Mouse (Mus musculus) MEL (cell line): ENCODE measurements around the gene Matn4. TPM values are rescaled to one million over a fixed set of nuclear protein-coding genes. Genes with fewer than 3 reads are reported as not detected.

Experiments
- DNase-seq: peaks from one replicate; pipeline ENCODE4 v3.0.0; 2011; ENCODE audit warnings: low read depth, low spot score
- H3K27ac ChIP-seq: 2 replicates; pipeline ENCODE4 v1.5.1; 2012; ENCODE audit warnings: low read depth, mild to moderate bottlenecking, control low read depth, low read length, moderate library complexity; ENCODE audit not compliant: control insufficient read depth
- H3K27me3 ChIP-seq, 2 experiments: fragments of 150-350 bp in 1 of 2; sonication (generic) in 1 of 2; 2 replicates each; pipeline ENCODE4 v1.6.1; 2012; ENCODE audit warnings: low read length in 2 of 2, mild to moderate bottlenecking in 2 of 2, improper control_type of control experiment in 1 of 2, moderate library complexity in 1 of 2; ENCODE audit not compliant: insufficient read depth in 2 of 2, control insufficient read depth in 1 of 2
- H3K36me3 ChIP-seq, 2 experiments: 2 replicates each; pipeline ENCODE4 v1.6.1; 2012 to 2014; ENCODE audit warnings: low read length in 2 of 2, improper control_type of control experiment in 1 of 2, inconsistent platforms in 1 of 2, mild to moderate bottlenecking in 1 of 2; ENCODE audit not compliant: insufficient read depth in 2 of 2, control insufficient read depth in 1 of 2
- H3K4me1 ChIP-seq, 2 experiments: fragments of 150-350 bp in 1 of 2; sonication (generic) in 1 of 2; 2 replicates each; pipeline ENCODE4 v1.6.1; 2012; ENCODE audit warnings: low read length in 2 of 2, improper control_type of control experiment in 1 of 2, mild to moderate bottlenecking in 1 of 2; ENCODE audit not compliant: insufficient read depth in 2 of 2, control insufficient read depth in 1 of 2
- H3K4me3 ChIP-seq, 2 experiments: fragments of 150-350 bp in 1 of 2; sonication (generic) in 1 of 2; 2 replicates each; pipeline ENCODE4 v1.5.1; 2012; ENCODE audit warnings: low read depth in 2 of 2, low read length in 2 of 2, mild to moderate bottlenecking in 2 of 2, moderate library complexity in 2 of 2, control low read depth in 1 of 2, improper control_type of control experiment in 1 of 2; ENCODE audit not compliant: control insufficient read depth in 1 of 2, insufficient read depth in 1 of 2
- H3K79me2 ChIP-seq: 2 replicates; pipeline ENCODE4 v1.6.1; 2012; ENCODE audit warnings: mild to moderate bottlenecking, low read length, moderate library complexity; ENCODE audit not compliant: control insufficient read depth, poor library complexity, insufficient read depth
- H3K9ac ChIP-seq: 2 replicates; pipeline ENCODE4 v1.6.1; 2012; ENCODE audit warnings: low read depth, mild to moderate bottlenecking, control low read depth, low read length, moderate library complexity; ENCODE audit not compliant: control insufficient read depth, poor library complexity, severe bottlenecking
- H3K9me3 ChIP-seq: fragments of 150-350 bp; sonication (generic); replicated peaks from 2 replicates; pipeline ENCODE4 v1.6.1; 2012; ENCODE audit warnings: mild to moderate bottlenecking, low read length, improper control_type of control experiment, moderate library complexity; ENCODE audit not compliant: insufficient read depth
- BHLHE40 ChIP-seq: IDR thresholded peaks from 2 replicates; pipeline ENCODE4 v1.6.1; 2012; ENCODE audit warnings: low read depth, mild to moderate bottlenecking, inconsistent platforms, low read length, improper control_type of control experiment, borderline replicate concordance
- CTCF ChIP-seq, 3 experiments: IDR thresholded peaks in 2 of 3; conservative IDR thresholded peaks in 1 of 3; 2 replicates each; pipeline ENCODE4 v1.5.1; 2011 to 2012; ENCODE audit warnings: low read length in 3 of 3, low read depth in 2 of 3, mild to moderate bottlenecking in 2 of 3, improper control_type of control experiment in 1 of 3, inconsistent platforms in 1 of 3, mixed read lengths in 1 of 3, moderate library complexity in 1 of 3; ENCODE audit not compliant: control insufficient read depth in 1 of 3, insufficient read depth in 1 of 3, poor library complexity in 1 of 3, severe bottlenecking in 1 of 3
- E2F4 ChIP-seq: IDR thresholded peaks from 2 replicates; pipeline ENCODE4 v1.6.1; 2011; ENCODE audit warnings: low read depth, low read length, improper control_type of control experiment, borderline replicate concordance
- ETS1 ChIP-seq: IDR thresholded peaks from 2 replicates; pipeline ENCODE4 v1.6.1; 2012; ENCODE audit warnings: low read depth, mild to moderate bottlenecking, inconsistent platforms, low read length, improper control_type of control experiment, moderate library complexity
- GATA1 ChIP-seq: IDR thresholded peaks from 2 replicates; pipeline ENCODE4 v1.6.1; 2011; ENCODE audit warnings: low read depth, low read length, improper control_type of control experiment
- KAT2A ChIP-seq: conservative IDR thresholded peaks from 2 replicates; pipeline ENCODE4 v1.6.1; 2012; ENCODE audit warnings: low read depth, low read length, improper control_type of control experiment, inconsistent platforms
- MAFK ChIP-seq: IDR thresholded peaks from 2 replicates; pipeline ENCODE4 v1.6.1; 2011; ENCODE audit warnings: low read depth, mild to moderate bottlenecking, low read length, improper control_type of control experiment, borderline replicate concordance
- MAX ChIP-seq: IDR thresholded peaks from 2 replicates; pipeline ENCODE4 v1.6.1; 2011; ENCODE audit warnings: low read length, improper control_type of control experiment
- MEF2A ChIP-seq: IDR thresholded peaks from 2 replicates; pipeline ENCODE4 v1.6.1; 2014; ENCODE audit warnings: low read depth, mild to moderate bottlenecking, inconsistent platforms, low read length, improper control_type of control experiment; ENCODE audit not compliant: poor library complexity, insufficient replicate concordance, severe bottlenecking; ENCODE audit errors: extremely low read depth
- MYC ChIP-seq: IDR thresholded peaks from 2 replicates; pipeline ENCODE4 v1.6.1; 2011; ENCODE audit warnings: low read depth, mild to moderate bottlenecking, low read length, improper control_type of control experiment, moderate library complexity
- NELFE ChIP-seq: IDR thresholded peaks from 2 replicates; pipeline ENCODE4 v1.6.1; 2011; ENCODE audit warnings: low read depth, low read length, improper control_type of control experiment
- POLR2AphosphoS5 ChIP-seq: IDR thresholded peaks from 2 replicates; pipeline ENCODE4 v1.6.1; 2012; ENCODE audit warnings: low read depth, borderline replicate concordance, mild to moderate bottlenecking, inconsistent platforms, low read length, moderate library complexity, mixed read lengths
- RAD21 ChIP-seq: IDR thresholded peaks from 2 replicates; pipeline ENCODE4 v1.6.1; 2011; ENCODE audit warnings: mild to moderate bottlenecking, low read depth, low read length, improper control_type of control experiment
- TAL1 ChIP-seq: IDR thresholded peaks from 2 replicates; pipeline ENCODE4 v1.6.1; 2012; ENCODE audit warnings: mild to moderate bottlenecking, inconsistent platforms, low read length, moderate library complexity, mixed read lengths
- TCF12 ChIP-seq: IDR thresholded peaks from 2 replicates; pipeline ENCODE4 v1.6.1; 2014; ENCODE audit warnings: low read depth, mild to moderate bottlenecking, inconsistent platforms, low read length, improper control_type of control experiment, moderate library complexity
- UBTF ChIP-seq: IDR thresholded peaks from 2 replicates; pipeline ENCODE4 v1.6.1; 2012; ENCODE audit warnings: low read depth, mild to moderate bottlenecking, inconsistent platforms, low read length, improper control_type of control experiment, moderate library complexity, borderline replicate concordance; ENCODE audit not compliant: insufficient read depth
- USF2 ChIP-seq, 2 experiments: IDR thresholded peaks; 2 replicates each; pipeline ENCODE4 v1.6.1; 2011 to 2012; ENCODE audit warnings: improper control_type of control experiment in 2 of 2, low read length in 2 of 2, borderline replicate concordance in 1 of 2, inconsistent platforms in 1 of 2, low read depth in 1 of 2, mild to moderate bottlenecking in 1 of 2; ENCODE audit not compliant: insufficient read depth in 1 of 2
- ZNF384 ChIP-seq: IDR thresholded peaks from 2 replicates; pipeline ENCODE4 v1.6.1; 2012; ENCODE audit warnings: low read depth, mild to moderate bottlenecking, inconsistent platforms, low read length, improper control_type of control experiment
- polyA plus RNA-seq, 2 experiments: library from polyadenylated mRNA; stranded (reverse) in 1 of 2; unstranded in 1 of 2; fragments of >175 nt in 1 of 2; fragments of >200 nt in 1 of 2; gene quantifications; 2 replicates each; pipeline versions ENCODE4 v1.2.1 to v1.2.4; 2012; ENCODE audit warnings: low replicate concordance in 2 of 2, low read depth in 1 of 2; ENCODE audit not compliant: insufficient read length in 2 of 2, insufficient read depth in 1 of 2, missing spikeins in 1 of 2
- total RNA-seq: library from RNA; depleted of rRNA; stranded (reverse); fragments of 300-350 nt; gene quantifications from 2 replicates; pipeline ENCODE4 v1.2.3, GENCODE M21; 2012

Matn4 gene
- total and polyA plus RNA-seq, 3 experiments: not detected

- Histone ChIP-seq H3K27me3 (peaks cover 0 to 7% of the 10 kb centered on the region in 2 experiments; a peak in 3 of 4 replicates), H3K4me1 (no peaks in the 10 kb centered on the region), H3K4me3 (no peak overlapping the region), H3K9ac (no peak overlapping the region), H3K9me3 (no peaks in the 10 kb centered on the region), H3K27ac (no peak overlapping the region), H3K79me2 (no peaks in the 10 kb centered on the region), H3K36me3 (no peaks in the 10 kb centered on the region)
- DNase-seq: no peak
- TF ChIP-seq E2F4 (no peak), MAFK (no peak), TCF12 (no peak), KAT2A (no peak), ETS1 (no peak), BHLHE40 (no peak), MEF2A (no peak), USF2 (IDR thresholded peaks at IDR 0.05; ENCODE audit: borderline replicate concordance in 1 of 2, insufficient read depth in 1 of 2, low read depth in 1 of 2, low read length in 2 of 2) (no peak)
Observed at GRCm38 (mm10) chr2:164424406-164424805, 19.4 kb upstream of the Matn4 start.

GRCm38 (mm10) chr2:164423464-164423863 lies 18.5 kb upstream of the Matn4 start:
- Histone ChIP-seq H3K79me2 (no peaks in the 10 kb centered on the region), H3K27ac (no peak overlapping the region), H3K27me3 (peaks cover 0 to 6% of the 10 kb centered on the region in 2 experiments; a peak in 3 of 4 replicates), H3K36me3 (no peaks in the 10 kb centered on the region), H3K4me3 (no peak overlapping the region)
- no peak for DNase-seq
- TF ChIP-seq POLR2AphosphoS5: no peak
- TF ChIP-seq MAX: no peak
- TF ChIP-seq ETS1: no peak
- no peak for TF ChIP-seq TCF12
- TF ChIP-seq RAD21: no peak
- no peak for TF ChIP-seq UBTF
- no peak for TF ChIP-seq MEF2A
- TF ChIP-seq GATA1: no peak
- no peak for TF ChIP-seq NELFE
- TF ChIP-seq MYC: no peak
- no peak for TF ChIP-seq ZNF384
- TF ChIP-seq TAL1: no peak
- TF ChIP-seq CTCF (IDR thresholded peaks at IDR 0.05 in 2 of 3, conservative IDR thresholded peaks at IDR 0.05 in 1 of 3; ENCODE audit: control insufficient read depth in 1 of 3, insufficient read depth in 1 of 3, low read depth in 2 of 3, low read length in 3 of 3, poor library complexity in 1 of 3, severe bottlenecking in 1 of 3): no peak
- TF ChIP-seq, all 39 proteins: peak for 0
- H3K9me3 ChIP-seq: no peaks in the 10 kb centered on the region
- H3K9ac ChIP-seq: no peak overlapping the region
- no peaks in the 10 kb centered on the region for H3K4me1 ChIP-seq
